Mouse (Mus musculus): Measurements from ENCODE around the gene Il17f.

GRCm38 (mm10) chr1:20766526-20766925 is 23.9 kb downstream of the Il17f start:
- TF ChIP-seq EP300 (IDR thresholded peaks at IDR 0.05; ENCODE audit: insufficient read depth, low read depth, low read length) (no peak), CTCF (IDR thresholded peaks at IDR 0.05) (no peak)
